11 mouse cellular contexts compared by ENCODE assay signal in genomic region chr5:147484142-147484541, GRCm38 (mm10). TPM values are rescaled to one million over a fixed set of nuclear protein-coding genes. Genes with fewer than 3 reads are reported as not detected.
A peak's percentile ranks its signal among the peaks of the same experiment; 100 is the strongest.
DNase-seq lines count a peak whose midpoint lies in the region; ATAC-seq and TF ChIP-seq lines count a peak whose summit lies in the region.
"Had no signal": no experiment of that assay in that cellular context is flagged by ENCODE, and none has a peak within 500 bp of the region (broad histone marks: within the 10 kb centered on the region; RNA-seq: fewer than 3 reads in every experiment).

No protein-coding gene starts in this region.

- H3K9ac ChIP-seq in liver, postnatal 0 days (replicated peaks), result no peak overlapping the region
- H3K9ac ChIP-seq in liver, embryonic 12.5 days, result no peak overlapping the region
- H3K9ac ChIP-seq: liver, embryonic 15.5 days had no signal

- no peak for TF ChIP-seq POLR2A in brain, embryonic 14.5 days (IDR thresholded peaks at IDR 0.05; ENCODE audit: borderline replicate concordance, extremely low read depth, insufficient read depth, insufficient read length, poor library complexity, severe bottlenecking)

- intact Hi-C loops in left cerebral cortex, postnatal 10 days (cut with DNase I), result no loop called here

- TF ChIP-seq EP300 in liver, postnatal 0 days (IDR thresholded peaks at IDR 0.05; ENCODE audit: low read depth), result no peak

- no peaks in the 10 kb centered on the region for H3K9me3 ChIP-seq in liver, postnatal 0 days (ENCODE audit: low read length)
- no peaks in the 10 kb centered on the region for H3K9me3 ChIP-seq in liver, embryonic 12.5 days (replicated peaks)
- H3K9me3 ChIP-seq: liver, embryonic 15.5 days had no signal

- H3K27me3 ChIP-seq in liver, postnatal 0 days (ENCODE audit: insufficient read depth, low read length), result no peaks in the 10 kb centered on the region
- H3K27me3 ChIP-seq in liver, embryonic 12.5 days (replicated peaks), result no peaks in the 10 kb centered on the region
- H3K27me3 ChIP-seq: liver, embryonic 15.5 days had no signal

- 68% methylated on average over 3 of the region's 3 CpGs for WGBS in liver, postnatal 0 days (ENCODE audit: insufficient replicate concordance)
- 70% methylated on average over 3 of the region's 3 CpGs for WGBS in liver, embryonic 12.5 days (ENCODE audit: insufficient replicate concordance)

- H3K4me1 ChIP-seq in liver, postnatal 0 days (ENCODE audit: insufficient read depth), result no peaks in the 10 kb centered on the region
- H3K4me1 ChIP-seq in liver, embryonic 12.5 days, result peaks cover 16% of the 10 kb centered on the region

- H3K36me3 ChIP-seq in liver, postnatal 0 days (replicated peaks; ENCODE audit: insufficient read depth, low read length), result peaks cover 11% of the 10 kb centered on the region; the same call in 1 of the 2 replicates
- H3K36me3 ChIP-seq in liver, embryonic 12.5 days, result peaks cover 27% of the 10 kb centered on the region

- peak; percentile 61 for TF ChIP-seq CTCF in liver, postnatal 0 days (IDR thresholded peaks at IDR 0.05; ENCODE audit: low read depth)
- peak; percentile 7; the same call in 1 of the 2 replicates for TF ChIP-seq CTCF in brain, embryonic 14.5 days (IDR thresholded peaks at IDR 0.05; ENCODE audit: borderline replicate concordance, extremely low read depth, insufficient read depth, insufficient read length)

- peak; percentile 42 for DNase-seq in embryo, embryonic 10 days (ENCODE audit: low spot score)
- no peak for DNase-seq in embryo, embryonic 9.5 days (ENCODE audit: extremely low spot score)
- peak; percentile 29 for DNase-seq in liver, postnatal 0 days
- no peak for DNase-seq in brain, embryonic 14.5 days (ENCODE audit: low read depth)
- peak; percentile 21 for DNase-seq in lung, postnatal 25 days (ENCODE audit: low spot score)
- no peak for DNase-seq in left cerebral cortex, postnatal 10 days (ENCODE audit: extremely low spot score in 1 of 2, low spot score in 2 of 2)
- no peak for DNase-seq in frontal cortex, postnatal 10 days (ENCODE audit: low spot score in 2 of 2)
- DNase-seq: right cerebral cortex, postnatal 14 days had no signal

- no peak overlapping the region for H3K4me2 ChIP-seq in liver, postnatal 0 days (ENCODE audit: low read depth, low read length)
- no peak overlapping the region for H3K4me2 ChIP-seq in liver, embryonic 12.5 days
- H3K4me2 ChIP-seq: heart, embryonic 11.5 days; liver, embryonic 15.5 days had no signal

- H3K27ac ChIP-seq in liver, postnatal 0 days (ENCODE audit: low read depth), result no peak overlapping the region
- no peak overlapping the region for H3K27ac ChIP-seq in liver, embryonic 12.5 days
- H3K27ac ChIP-seq: liver, embryonic 15.5 days had no signal

- no peak for ATAC-seq in liver, postnatal 0 days
- ATAC-seq in liver, embryonic 12.5 days, result no peak

- H3K4me3 ChIP-seq in liver, postnatal 0 days (ENCODE audit: low read depth, low read length), result no peak overlapping the region
- no peak overlapping the region for H3K4me3 ChIP-seq in liver, embryonic 12.5 days
- H3K4me3 ChIP-seq: liver, embryonic 15.5 days had no signal

RNA-seq across cellular contexts. Expression of gene Pan3, which starts 54.2 kb away (rescaled TPM):
- polyA plus RNA-seq in liver, postnatal 0 days (2015; fragmentation: Nextera tagmentation; extraction: Ambion mirVana), result 25.2 and 29.9 TPM in 2 replicates
- 43.9 and 45.9 TPM in 2 replicates for polyA plus RNA-seq in liver, embryonic 12.5 days (2016; fragmentation: Nextera tagmentation; extraction: Ambion mirVana)
- 44.5 and 54.6 TPM in 2 replicates for polyA plus RNA-seq in brain, embryonic 14.5 days (2012; rRNA removed)
- 10 to 100 TPM; 85.0 to 96.8 TPM for total RNA-seq in left cerebral cortex, postnatal 10 days (2021)

Comparison
In these comparisons a context has a peak if more than half of its experiments do, and no peak if none do; other contexts are left out.
1. DNase-seq: peak in embryo, embryonic 10 days (single experiment), liver, postnatal 0 days (single experiment) and lung, postnatal 25 days (single experiment); none in embryo, embryonic 9.5 days (single experiment), brain, embryonic 14.5 days (single experiment), left cerebral cortex, postnatal 10 days (0 of 2) and frontal cortex, postnatal 10 days (0 of 2).